Mouse (Mus musculus) kidney, postnatal 10 days (tissue): ENCODE results near the gene Grm6.
A peak's percentile ranks its signal among the peaks of the same experiment; 100 is the strongest.

ENCODE experiments used
- DNase-seq: peaks from one replicate; pipeline ENCODE4 v3.0.0; 2021; ENCODE audit warnings: mixed read lengths

Grm6 gene

DNA sequence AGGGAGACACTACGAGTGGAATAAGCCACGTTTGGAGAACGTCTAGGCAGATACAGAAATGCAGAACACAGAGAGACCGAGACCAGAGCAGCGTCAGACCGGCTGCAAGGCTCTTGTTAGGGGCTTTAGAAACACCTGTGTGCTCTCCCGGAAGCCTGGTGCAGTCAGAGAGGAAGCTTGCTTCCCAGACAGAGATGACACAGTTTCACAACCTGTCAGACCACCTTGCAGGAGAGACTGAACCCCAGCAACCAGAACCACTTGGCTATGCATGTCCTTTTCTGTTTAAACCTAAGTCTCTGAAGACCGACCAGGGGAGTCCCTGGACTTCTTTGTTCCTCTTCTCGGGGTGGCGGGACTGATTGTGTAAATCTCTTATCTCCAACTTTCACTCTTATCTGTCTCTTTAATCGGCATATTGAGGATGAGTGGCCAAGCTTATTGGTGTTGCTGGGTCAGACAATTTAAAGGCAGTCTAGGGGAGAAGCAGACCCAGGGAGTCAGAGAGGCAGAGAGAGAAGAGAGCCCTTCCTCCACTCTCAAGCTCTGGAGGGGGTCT, at the start of gene Grm6:
TSS of gene Grm6 (plus strand) at position 509 of the 559 bp plus-strand sequence.
- DNase-seq: no peak

DNA sequence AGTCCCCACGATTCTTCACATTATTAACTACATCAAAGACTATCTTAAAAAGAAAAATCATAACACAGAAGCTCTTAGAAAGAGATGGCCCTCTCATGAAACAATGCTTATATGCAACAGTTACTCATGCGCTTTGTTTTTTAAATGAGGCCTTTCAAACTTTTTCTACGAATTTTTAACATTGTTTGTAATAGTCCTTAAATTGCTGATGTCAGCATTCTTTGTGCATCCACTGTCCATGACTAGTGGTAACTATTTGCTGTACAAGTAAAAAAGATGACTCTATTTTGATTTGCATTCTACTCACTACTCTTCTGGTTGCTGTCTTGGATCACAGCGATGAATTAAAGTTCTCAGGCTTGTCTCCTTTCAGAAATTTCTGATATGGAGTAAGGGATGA, 36.3 kb upstream of the Grm6 start:
- no peak for DNase-seq

DNA sequence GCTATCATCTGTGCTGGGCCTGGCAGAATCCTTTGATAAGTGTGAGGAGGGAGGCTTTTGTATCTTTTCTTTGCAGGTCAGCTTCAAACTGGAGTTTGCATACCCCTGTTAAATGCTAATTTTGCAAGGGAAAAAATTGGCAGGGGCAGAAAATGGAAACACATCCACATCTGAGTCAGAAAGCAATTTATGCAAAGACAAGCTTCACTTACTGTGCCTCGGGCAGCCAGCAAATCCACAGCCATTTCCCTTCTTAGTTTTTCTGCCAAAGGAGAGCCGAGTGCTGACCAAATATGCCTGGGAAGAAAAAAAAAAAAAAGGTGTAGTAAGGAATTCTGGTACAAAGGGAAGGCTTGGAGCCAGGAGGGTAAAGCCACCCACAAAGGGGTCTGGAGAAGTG, 24.3 kb upstream of the Grm6 start:
- DNase-seq: no peak

DNA sequence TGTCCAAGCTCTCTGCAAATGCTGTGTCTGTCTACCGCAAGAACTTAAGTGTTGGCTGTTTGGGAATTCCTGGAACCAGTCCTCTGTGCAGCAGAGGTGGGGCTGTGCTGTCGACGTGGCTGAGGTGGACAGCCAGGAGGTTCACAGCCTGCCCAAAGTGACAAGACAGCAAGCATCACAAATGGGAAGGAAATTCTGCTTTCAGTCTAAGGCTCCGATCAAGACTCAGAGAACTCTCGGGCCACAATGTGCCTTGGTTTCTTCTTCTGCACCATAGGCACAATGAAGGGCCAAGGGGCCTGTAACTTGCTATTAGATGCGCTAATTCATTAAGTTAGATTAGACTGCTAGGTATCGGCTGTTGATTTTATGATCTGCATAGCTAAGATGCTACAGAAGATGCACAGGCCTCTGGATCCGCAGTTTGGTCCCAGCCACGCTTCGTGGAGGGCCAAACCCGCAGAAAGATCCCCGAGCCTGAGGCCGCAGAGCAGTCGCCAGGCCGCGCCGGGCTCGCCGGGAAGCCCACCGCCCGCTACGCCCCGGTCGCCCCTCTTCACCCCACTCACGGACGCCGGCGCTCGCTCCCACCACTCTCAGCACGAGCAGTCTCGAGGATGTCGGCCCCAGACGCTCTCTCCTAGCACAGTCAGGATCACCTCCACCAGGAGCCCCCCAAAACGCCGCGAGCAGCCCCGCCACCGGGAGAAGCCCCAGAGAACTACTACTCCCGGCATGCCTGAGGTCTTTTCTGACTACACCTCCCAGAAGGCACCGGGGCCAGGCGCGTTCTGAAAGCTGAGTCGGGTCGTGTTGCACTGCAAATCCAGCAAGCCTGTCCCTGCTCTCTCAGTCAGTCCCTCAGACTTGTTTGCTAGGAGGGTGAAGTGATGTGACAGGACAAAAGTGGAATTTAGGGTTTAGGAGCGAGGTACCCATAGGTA, 23.2 kb upstream of the Grm6 start, which contains the start of gene Zfp354c:
TSS of gene Zfp354c (minus strand) at position 715 of the 944 bp plus-strand sequence.
- peak; percentile 91 for DNase-seq

DNA sequence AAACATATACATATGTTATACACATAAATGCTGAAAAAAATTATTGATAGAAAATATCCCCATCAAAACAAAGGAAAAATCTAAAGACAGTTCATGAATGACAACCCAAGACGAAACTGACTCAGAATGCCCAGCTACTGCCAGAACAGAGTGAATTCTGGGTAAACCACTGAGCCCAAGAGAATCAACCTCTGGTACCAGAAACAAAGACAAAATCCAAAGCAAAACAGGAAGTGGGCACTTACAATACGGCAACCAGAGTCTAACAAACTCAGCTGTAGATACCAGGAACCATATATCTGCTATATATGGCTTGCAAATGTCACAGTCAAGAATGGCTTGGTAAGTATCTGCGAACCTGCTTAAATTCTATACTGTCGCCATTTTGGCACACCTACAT, 14.8 kb upstream of the Grm6 start:
- no peak for DNase-seq

DNA sequence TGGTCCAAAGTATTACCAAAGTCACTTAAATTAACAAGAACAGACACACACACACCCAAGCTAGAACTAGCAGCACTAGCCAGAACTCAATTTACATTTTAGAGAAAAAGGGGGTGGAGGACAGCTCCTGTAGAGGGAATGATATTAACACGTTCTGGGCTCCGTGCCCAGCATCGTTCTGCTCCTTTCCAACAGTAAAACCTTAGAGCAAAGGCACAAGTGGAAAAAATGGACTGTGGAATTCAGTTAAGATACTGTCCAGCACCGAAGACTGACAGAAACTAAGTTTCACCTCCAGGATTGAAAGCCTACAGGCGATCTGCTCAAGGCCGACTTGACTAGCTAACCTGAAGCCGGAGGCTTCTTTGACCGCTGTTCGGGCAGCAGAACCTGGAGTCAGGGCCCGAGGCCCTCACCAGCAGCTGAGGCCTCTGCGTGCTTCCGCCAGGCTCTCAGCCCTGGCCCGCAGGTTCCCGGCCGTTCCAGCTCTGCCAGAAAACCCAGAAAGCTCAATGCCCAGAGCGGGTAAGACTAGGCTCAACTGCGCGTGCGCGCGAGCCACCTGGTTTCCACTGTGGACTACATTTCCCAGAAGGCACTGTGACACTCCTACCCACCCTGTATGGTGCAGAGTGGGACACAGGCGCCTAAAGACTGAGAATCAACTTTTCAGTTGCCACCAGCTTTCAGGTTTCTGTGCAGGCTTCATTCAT, 9.3 kb upstream of the Grm6 start, which contains the start of gene Zfp879:
TSS of gene Zfp879 (minus strand) at position 530 of the 713 bp plus-strand sequence.
- peak; percentile 94 for DNase-seq

DNA sequence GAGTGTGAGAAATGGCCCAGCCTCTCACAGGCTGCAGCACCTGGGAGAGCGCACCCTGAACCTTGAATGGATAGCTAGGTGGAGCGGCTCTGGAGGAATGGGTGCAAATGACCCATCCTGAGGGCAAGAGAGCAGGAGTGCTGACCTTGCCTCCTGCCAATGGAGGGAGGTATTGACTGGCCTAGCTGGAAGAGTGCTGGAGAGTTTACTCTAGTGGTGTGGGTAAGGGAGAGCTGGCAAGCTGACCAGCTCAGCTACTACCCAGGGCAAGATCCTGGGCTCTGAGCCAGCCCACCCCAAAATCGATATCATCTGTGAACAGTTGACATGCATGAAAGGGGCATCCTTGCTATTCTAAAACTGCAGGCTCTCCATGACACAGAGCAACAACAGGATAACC, 4.5 kb upstream of the Grm6 start:
- no peak for DNase-seq

DNA sequence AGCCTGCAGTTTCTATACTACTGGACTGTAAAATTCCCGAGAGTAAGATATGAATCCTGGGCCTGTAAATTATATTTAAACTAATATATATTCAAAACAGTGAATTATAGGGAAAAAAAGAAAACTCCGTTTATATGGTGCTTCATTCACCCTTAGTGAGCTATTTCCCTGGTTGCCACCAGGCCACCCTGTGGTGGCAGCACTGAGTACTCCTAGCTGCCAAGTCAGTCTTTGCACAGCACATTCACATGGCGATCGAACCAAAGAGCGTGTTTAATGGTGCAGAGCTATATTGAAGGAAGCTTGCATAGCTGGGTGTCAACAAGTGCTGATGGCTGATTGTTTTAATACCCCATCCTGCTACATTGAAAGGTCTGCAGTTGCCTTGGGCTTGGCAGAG, 3.4 kb upstream of the Grm6 start:
- peak; percentile 22 for DNase-seq

DNA sequence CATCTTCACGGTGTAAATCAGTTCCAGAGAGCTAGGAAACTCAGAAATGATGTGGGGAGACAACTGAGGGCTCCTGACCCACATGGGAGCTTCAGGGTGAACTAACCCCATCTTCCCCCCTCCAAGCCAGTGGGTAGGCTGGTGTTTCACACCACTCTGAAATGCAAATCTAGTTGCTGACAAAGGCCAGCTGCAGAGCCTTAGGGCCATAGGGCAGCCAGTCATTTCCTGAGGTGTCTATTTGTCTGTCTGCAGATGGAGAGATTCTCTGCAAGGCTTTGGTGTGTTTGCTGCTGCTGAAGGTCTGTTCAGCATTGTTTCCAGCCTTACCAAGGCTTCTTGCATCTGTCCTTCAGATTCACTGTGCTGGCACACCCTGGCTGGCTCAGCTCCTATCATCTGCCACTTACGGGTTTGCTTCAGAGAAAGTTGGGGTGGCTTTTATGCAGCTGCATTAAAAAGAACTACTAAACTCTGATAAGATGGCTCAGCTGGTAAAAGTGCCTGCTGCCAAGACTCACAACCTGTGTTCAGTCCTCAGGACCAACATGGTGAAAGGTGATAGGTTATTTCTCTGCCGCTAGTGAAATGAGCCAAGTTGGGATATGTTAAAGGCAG, 1.9 kb upstream of the Grm6 start:
- no peak for DNase-seq

DNA sequence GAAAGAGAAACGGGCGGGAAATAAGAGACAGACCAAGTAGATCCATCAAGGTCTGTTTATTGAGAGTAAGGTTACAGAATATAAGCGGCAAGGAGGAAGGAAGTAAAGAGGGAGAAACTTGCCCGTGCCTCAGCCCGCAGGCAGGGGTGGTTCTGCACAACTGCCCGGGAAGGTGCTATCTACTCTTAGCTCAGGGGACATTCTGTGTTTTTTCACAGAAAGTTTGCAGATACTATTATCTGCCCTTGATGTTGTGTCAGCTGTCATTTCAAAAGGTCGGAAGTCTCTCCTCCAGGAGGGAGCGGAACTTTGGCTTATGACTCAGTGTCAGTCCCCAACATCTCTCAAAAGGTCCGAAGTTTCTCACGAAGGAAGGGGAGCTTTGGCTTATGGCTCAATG, 1.2 kb upstream of the Grm6 start:
- DNase-seq: no peak

DNA sequence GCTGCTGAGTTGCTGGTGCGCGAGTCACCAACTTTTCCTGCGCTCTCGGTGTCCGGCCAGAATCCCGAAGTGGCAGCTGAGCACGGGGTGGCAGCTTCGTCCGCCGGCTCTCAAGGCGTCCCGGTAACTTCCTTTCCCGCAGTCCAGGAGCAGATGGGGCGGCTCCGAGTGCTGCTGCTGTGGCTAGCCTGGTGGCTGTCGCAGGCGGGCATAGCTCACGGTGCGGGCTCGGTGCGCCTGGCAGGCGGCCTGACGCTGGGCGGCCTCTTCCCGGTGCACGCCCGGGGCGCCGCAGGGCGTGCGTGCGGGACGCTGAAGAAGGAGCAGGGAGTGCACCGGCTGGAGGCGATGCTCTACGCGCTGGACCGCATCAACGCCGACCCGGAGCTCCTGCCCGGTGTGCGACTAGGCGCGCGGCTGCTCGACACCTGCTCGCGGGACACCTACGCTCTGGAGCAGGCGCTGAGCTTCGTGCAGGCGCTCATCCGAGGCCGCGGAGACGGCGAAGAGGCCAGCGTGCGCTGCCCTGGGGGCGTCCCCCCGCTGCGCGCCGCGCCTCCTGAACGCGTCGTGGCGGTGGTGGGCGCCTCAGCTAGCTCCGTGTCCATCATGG, 610 bp downstream of the Grm6 start:
- peak; percentile 33 for DNase-seq

DNA sequence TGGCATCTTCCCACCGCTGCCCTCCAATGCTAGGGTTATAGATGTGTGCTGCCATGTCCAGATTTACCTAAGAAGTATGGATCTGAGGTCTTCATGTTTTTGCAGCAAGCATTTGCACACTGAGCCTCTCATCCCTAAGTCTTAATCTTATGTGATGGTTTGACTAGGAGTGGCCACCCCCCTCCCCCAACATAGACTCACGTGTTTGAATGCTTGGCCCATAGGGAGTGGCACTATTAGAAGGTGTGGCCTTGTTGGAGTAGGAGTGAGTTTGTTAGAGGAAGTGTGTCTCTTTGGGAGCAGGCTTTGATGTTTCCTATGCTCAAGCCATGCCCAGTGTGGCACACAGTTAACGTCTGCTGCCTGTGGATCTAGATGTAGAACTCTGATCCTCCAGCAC, 28.2 kb downstream of the Grm6 start:
- DNase-seq: no peak

DNA sequence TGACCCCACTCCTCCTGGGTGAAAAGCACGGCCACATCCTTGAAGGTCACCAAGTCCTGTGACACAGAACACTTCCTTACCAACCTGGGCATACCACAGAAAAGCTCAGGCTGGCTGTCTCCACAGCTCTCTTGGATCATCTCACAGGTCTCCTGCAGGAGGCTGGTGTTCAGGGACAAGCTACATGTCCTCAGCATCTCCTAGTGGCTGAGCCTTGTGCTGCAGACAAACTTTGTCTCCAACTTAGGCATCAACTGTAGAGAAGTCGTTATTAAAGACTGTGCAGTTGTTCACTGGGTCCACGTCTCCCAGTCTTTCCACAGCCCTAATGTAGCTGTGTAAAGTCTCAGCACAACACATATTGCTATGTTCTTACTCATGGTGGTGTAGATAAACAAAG, 33.3 kb downstream of the Grm6 start:
- no peak for DNase-seq

DNA sequence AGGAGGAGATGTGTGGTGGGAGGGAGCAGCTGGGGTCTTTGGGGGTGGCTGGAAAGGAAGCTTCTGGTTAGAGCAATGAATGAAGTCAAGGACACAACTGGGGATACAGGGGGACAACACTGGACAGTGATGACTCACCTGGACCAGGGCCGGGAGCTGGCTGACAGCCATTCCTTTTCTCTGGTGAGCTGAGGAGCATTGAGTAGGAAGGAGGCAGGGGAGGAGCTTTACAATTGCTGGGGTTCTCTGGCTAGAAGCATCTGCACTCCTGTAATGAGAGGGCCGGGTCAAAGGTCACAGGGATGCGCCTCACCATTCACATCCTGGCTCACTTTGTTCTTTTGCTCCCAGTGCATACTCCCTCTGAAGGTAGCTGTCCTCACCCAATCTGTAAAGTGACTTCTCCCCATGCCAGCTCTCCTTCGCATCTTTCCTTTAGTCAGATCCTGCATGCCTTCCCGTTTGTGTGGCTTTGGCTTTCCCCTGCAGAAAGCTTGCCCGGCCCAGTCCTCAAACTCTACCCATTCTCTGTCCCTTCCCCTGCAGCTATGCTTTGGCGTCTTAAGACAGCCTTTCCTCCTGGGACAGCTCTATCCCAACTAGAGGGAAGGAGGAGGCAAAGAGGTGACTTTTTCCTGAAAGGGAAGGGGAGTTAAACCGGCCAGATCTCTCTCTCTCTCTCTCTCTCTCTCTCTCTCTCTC, 35.9 kb downstream of the Grm6 start:
- peak; percentile 44 for DNase-seq

DNA sequence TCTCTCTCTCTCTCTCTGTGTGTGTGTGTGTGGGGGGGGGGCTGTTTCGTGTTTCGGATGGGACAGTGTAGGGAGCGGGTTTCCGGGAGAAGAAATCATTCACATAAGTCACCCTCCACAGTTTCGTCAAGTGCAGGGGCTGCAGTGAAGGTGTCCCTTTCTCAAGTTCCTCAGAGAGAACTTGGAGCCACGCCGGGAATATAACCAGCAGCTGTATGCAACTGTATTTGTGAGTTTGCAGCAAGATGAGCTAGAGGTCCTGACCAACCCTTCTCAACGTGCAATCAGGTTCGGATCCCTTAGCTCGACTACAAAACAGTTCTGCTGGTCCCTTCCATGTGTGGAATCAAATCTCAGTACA, 36.4 kb downstream of the Grm6 start:
- DNase-seq: peak; percentile 44

DNA sequence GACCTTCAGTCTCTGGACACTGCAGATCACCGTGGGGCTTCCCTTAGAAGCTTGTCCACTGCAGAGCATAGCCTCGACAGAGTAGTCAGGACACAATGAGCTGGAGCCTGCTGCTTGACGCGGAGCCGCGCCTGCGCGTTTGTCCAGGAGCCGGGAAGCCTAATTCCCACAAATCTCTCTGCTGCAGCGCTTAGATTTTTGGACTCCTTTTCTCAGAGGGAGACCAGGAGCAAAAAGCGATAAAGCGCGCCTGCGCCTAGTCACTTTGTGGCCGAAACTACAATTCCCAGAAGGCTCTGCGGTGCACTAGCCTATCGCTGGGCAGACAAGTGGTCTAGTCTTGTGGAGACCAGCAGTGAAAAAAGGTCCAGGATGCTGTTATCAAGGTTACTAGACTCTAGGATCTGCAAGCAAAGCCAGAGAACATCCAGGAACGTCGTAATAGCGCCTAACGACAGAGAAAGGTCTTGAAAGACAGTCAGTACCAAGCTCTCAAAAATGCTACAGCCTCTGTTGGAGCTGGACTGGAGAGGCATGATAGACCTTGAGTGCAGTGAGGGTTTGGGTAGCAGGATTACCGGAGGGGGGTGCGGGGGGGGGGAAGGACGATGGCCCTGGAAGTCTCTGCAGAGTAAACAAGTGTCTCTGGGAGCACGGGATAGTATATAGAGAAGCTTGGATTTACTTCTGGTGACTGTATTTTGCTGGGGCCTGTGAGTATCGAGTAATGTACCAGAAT, 37.1 kb downstream of the Grm6 start, which contains the start of gene Zfp454:
TSS of gene Zfp454 (minus strand) at position 262 of the 739 bp plus-strand sequence.
- DNase-seq: peak; percentile 92

DNA sequence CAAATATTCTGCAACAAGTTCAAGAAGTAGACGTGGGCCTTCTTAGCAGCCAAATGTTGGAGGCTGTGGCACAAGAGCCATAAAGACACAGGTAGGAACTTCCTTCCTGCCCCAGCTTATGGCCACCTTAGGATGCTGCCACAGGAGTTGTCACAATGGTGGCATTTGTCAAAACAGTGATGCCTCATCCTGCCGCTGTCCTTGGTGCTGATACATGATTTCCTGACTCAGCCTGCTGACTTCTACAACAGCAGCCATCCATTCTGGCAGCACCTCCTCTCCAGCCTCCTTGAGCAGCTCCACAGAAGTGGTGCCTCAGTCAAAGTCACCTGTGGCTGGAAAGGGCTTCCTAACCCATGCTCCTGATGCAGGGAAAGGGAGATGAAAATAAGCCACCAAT, 42.0 kb downstream of the Grm6 start:
- peak; percentile 10 for DNase-seq

DNA sequence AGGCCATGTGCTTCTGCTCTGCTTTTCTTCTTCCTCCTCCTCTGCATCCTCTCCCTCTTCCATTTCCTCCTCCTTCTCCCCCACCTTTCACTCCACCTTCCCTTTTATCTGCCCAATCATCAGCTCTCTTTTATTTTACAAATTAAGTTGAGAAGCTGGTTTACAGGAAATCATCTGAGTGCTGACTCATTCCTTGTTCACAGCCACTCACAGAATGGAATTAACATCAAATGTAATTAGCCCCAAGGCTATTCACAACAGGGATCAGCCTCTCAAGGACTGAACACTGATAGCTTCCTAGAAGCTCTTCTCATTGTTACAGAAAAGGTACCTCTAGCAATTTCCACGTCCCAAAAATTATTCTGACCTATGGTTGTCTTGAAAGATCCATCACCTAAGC, 46.9 kb downstream of the Grm6 start:
- DNase-seq: no peak

DNA sequence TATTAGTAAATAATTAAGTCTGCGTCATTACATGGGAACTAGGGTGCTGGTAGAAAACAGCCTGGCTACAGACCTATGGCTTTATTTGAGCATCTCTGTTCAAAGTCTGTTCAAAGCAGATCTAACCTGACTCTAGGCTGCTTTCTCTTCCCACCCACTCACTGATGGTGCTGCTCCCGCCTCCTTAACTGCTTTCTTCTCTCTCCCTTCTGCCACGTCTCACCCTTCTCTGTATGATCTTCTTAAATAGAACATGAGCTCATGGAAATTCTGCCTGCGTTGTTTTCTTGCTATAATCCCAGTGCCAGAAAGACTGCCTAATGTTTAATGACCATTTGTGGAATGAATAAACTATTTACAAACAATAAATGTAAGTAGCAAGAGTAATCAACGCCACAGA, 57.7 kb downstream of the Grm6 start:
- no peak for DNase-seq

DNA sequence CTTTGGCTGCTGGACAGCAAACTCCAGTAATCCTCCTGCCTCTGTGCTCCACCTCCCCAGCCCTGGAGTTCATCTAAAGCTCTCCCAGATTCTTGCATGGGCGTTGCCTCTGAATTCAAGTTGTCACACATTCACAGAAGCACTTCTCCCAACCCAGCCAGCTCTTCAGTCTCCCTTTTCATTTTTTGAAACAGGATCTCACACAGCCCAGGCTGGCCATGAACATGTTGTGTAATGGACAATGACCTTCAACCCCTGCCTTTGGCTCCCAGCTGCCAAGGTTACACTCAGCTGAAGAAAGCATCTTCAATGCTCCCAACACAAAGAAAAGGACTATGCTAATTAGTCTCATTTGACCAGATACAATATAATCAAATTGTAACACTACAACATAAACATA, 62.8 kb downstream of the Grm6 start:
- no peak for DNase-seq

DNA sequence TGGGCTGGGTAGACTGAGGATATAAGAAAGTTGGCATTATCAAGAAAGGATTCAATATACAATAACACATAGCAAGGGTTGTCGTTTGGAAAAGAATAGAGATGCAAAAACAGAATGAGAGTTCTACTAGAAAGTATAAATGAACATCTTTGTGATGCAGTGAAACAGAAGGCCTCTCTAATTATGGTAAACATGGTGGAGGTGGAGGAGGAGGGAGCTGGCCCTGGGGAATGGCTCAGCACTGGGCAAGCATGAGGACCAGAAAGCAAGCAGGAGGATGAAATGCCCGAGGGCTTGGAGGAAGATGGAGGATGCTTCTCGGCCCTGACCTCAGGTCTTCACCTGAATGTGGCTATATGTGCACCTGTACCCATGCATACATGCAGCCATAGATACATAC, 64.0 kb downstream of the Grm6 start:
- DNase-seq: no peak
